Mouse (Mus musculus): ENCODE data around the gene Hnrnpa2b1. TPM values are rescaled to one million over a fixed set of nuclear protein-coding genes. Genes with fewer than 3 reads are reported as not detected.

Hnrnpa2b1 gene
- 2,235 and 2,651 TPM in 2 replicates for polyA plus RNA-seq (2012; rRNA removed)

DNA sequence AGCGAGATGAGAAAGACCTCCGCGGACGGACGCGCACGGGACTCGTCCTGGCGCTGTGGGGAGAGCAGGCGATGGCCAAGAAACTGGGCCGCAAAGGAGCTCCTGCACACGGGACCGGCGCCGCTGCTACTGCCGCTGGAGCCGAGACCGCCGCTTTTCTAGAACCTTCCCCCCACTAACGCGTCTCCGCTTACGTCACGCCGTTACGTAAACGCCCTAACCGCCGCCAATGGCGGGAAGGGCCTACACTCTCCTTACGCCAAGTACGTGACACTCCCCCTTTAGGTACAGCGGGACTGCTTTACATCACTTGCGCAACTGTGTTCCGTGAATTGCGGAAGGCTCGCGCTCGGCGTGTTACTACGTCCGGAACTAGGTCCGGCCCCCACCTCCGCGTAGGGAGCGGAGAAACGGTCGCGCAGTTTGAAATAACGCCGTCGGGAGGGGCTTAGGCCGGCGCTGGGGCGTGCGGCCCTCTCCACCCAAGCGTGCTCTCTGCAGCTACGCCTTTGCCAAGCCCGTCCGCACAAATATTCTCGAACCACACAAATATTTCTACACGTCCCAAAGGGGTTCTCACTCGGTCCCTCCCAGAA, at the start of gene Hnrnpa2b1:
Hnrnpa2b1 (minus strand) TSS at position 180 of the 596 bp plus-strand sequence.

DNA sequence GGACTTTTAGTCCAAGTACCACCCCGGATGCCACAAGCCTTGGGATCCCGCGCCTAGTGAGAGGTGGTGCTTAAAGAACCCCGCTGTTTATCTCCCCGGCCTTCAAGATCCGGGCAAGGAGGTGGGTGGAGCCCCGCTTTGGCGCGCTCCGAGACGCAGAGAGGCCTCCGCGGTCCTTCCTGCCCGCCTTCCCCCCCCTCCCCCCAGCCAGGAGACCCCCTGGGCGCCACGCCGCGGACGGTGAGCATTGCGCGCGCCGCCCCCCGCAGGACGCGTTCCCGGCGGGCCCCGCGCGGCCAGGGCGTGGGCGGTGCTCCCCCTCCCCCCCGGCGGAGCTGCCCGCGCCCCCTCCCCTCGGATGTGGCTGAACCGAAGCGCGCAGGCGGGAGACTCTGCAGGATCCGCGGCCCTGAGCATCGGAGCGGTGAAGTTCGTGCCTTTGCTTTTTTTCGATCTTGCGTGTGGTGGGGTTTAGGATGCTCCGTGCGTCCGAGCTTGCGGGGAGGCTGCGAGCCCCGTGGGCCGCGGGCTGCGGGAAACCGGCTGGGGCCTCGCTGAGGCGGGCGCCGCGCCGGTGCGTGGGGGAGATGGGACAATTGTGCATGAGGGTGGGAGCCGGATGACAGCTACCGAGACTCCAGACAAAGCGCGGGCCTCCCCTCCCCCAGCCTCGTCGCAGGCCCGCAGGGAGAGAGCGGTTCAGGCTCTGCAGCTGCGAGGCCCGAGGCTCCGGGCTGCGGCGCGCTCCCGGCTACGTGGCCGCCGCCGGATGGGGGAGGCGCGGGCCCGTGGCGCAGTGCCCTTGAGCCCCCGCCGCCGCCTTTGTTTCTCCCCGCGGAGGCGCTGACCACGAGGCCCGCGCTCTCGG, 851 bp upstream of the Hnrnpa2b1 start, which contains the start of gene Cbx3:
Cbx3 (plus strand) TSS at position 50 of the 868 bp plus-strand sequence.

DNA sequence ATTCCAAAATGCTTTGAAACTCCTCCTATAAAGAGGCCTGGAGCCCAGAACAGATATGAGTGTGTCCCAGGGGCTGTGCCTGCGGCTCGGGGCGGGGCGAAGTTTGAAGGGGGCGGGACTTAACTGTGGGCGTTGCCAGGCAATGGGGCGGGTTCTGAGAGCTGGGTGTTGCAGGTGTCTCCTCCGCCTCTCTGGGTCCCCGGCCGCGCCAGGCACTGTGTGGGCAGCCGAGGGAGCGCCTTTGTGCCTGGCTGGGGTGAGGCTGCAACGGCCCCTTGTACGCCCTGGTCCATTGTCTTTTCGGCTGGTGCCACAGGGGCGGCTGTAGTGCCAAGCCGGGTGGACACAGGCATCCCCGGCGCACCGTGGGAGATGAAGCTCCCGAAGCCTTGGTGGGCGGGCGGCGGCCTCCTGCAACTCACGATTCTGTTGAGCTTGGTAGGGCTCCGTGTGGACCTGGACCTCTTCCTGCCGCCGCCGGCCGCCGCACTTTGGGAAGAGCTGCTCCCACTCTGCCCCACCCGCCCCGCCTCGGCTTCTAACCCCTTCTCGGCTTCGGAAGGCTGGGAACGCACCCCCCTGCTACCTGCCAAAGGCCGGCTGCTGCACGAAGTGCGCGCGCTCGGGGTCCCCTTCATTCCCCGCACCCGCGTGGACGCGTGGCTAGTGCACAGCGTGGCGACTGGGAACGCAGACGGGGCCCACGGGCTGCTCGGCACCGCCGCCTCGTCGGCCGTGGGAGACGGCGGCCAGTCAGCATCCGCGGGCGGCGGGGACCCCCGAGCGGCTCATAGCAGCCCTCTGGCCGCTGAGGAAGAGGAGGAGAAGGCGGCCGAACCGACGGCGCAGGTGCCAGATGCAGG, 36.9 kb downstream of the Hnrnpa2b1 start, which contains the start of gene Nfe2l3:
Nfe2l3 (plus strand) TSS at position 136 of the 863 bp plus-strand sequence.

Other genes with a start within 250 kb of the Hnrnpa2b1 start
- 2.0 and 3.4 TPM in 2 replicates for gene Nfe2l3, start 37.2 kb downstream of the Hnrnpa2b1 start, polyA plus RNA-seq (2012; rRNA removed)
- gene Cbx3, start 466 bp upstream of the Hnrnpa2b1 start, polyA plus RNA-seq (2012; rRNA removed) = 264 and 320 TPM in 2 replicates
- 15.5 and 16.6 TPM in 2 replicates for gene Snx10, start 54.0 kb upstream of the Hnrnpa2b1 start, polyA plus RNA-seq (2012; rRNA removed)

All from central nervous system, embryonic 11.5 days (tissue).